Mouse (Mus musculus) lung, embryonic 14.5 days (tissue): ENCODE measurements around the gene Nr3c2. TPM values are rescaled to one million over a fixed set of nuclear protein-coding genes. Genes with fewer than 3 reads are reported as not detected.
A peak's percentile ranks its signal among the peaks of the same experiment; 100 is the strongest.

ENCODE experiments used
- ATAC-seq: fragments of 200-750 bp; cut with Nextera tagmentation; 2 replicates; pipeline ENCODE4 v1.8.0; 2017; ENCODE audit warnings: mild to moderate bottlenecking, moderate TSS enrichment, moderate library complexity; ENCODE audit not compliant: insufficient read depth
- DNase-seq: peaks from one replicate; pipeline ENCODE4 v3.0.0-alpha.2; 2015
- H3K27ac ChIP-seq: fragments of 300-500 bp; sonication (generic); 2 replicates; pipeline ENCODE4 v1.5.1; 2014; ENCODE audit warnings: low read depth, mild to moderate bottlenecking, moderate library complexity
- H3K27me3 ChIP-seq: fragments of 300-500 bp; sonication (generic); 2 replicates; pipeline ENCODE4 v1.6.1; 2014; ENCODE audit warnings: low read length, control low read depth; ENCODE audit not compliant: insufficient read depth
- H3K36me3 ChIP-seq: fragments of 300-500 bp; sonication (generic); 2 replicates; pipeline ENCODE4 v1.6.1; 2014; ENCODE audit warnings: control low read depth; ENCODE audit not compliant: insufficient read depth
- H3K4me1 ChIP-seq: fragments of 300-500 bp; sonication (generic); 2 replicates; pipeline ENCODE4 v1.6.1; 2014; ENCODE audit warnings: antibody characterized with exemption, control low read depth; ENCODE audit not compliant: insufficient read depth
- H3K4me2 ChIP-seq: fragments of 300-500 bp; sonication (generic); 2 replicates; pipeline ENCODE4 v1.6.1; 2014; ENCODE audit warnings: mild to moderate bottlenecking
- H3K4me3 ChIP-seq: fragments of 300-500 bp; sonication (generic); 2 replicates; pipeline ENCODE4 v1.5.1; 2014; ENCODE audit warnings: low read depth, low read length
- H3K9ac ChIP-seq: fragments of 300-500 bp; sonication (generic); 2 replicates; pipeline ENCODE4 v1.6.1; 2014
- H3K9me3 ChIP-seq: fragments of 300-500 bp; sonication (generic); 2 replicates; pipeline ENCODE4 v1.6.1; 2016; ENCODE audit warnings: low read depth, low read length, control low read depth
- CTCF ChIP-seq: IDR thresholded peaks from 2 replicates; pipeline ENCODE4 v1.5.1; 2016; ENCODE audit warnings: antibody characterized with exemption, low read depth
- WGBS: fragments of 180-500 bp; shearing (Covaris S2); extraction: QIAGEN DNeasy Blood & Tissue Kit; methylation state at CpG from one replicate; pipeline ENCODE4 v1.1.7; 2014; 5-methylcytosine and 5-hydroxymethylcytosine counted together
- polyA plus RNA-seq: library from polyadenylated mRNA; unstranded; fragments of >200 nt; fragmentation: Nextera tagmentation; extraction: Ambion mirVana; gene quantifications from 2 replicates; pipeline ENCODE4 v1.2.1, GENCODE M21; 2014

Gene Nr3c2
- polyA plus RNA-seq, 1 experiment from 2014 or later = 4.1 TPM

DNA sequence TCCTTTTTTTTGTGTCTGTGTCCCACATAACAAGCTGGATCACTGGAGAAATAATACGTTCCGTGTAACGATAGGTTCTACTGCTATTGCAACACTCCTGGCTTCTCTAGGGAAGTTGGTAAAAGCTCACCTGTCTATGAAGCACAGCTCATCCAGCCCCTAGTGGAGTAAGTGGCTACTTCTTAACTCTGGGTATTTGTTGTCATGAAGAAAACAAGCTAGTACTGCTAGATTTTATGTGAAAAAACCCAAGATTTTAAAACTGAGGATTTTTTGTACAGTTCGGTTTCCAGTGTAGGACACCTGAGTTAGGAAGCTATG is 271.2 kb downstream of the Nr3c2 start:
- Histone ChIP-seq H3K4me3 (no peak overlapping the region), H3K27me3 (no peaks in the 10 kb centered on the region), H3K4me2 (no peak overlapping the region), H3K9me3 (no peaks in the 10 kb centered on the region), H3K27ac (no peak overlapping the region), H3K4me1 (no peaks in the 10 kb centered on the region), H3K36me3 (no peaks in the 10 kb centered on the region), H3K9ac (no peak overlapping the region)
- no peak for ATAC-seq
- no peak for TF ChIP-seq CTCF
- no peak for DNase-seq
- 93% methylated on average over 4 of the region's 4 CpGs for WGBS

DNA sequence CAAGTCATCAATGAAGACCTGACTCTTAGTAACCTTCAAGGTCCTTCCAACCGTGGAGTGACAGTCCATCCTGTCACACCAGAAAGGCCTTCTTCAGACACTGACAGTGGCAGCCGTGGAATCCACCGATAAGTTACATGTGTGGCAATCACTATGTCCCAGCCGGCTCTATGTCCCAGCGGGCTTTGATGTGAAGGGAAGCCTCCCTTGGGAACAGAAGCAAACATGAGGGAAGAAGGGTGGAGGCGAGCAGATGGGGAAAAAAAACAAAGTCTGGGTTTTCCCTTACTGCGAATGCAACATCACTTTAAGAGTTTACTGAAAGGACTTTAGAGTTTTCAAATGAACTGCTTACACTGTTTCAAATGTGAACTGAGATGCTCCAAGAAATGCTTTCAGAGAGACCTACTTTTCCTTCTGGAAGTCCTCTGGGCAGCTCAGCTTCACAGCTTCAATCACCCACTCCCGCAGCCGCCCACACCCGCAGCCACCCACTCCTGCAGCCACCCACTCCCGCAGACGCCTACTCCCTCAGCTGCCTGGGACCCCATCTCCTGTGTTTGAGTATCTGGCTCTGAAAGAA is 273.9 kb downstream of the Nr3c2 start:
- 39% methylated on average over 12 of the region's 12 CpGs for WGBS
- H3K36me3 ChIP-seq = no peaks in the 10 kb centered on the region
- no peaks in the 10 kb centered on the region for H3K9me3 ChIP-seq
- no peak overlapping the region for H3K9ac ChIP-seq
- no peak overlapping the region for H3K4me2 ChIP-seq
- no peaks in the 10 kb centered on the region for H3K4me1 ChIP-seq
- no peak for ATAC-seq
- TF ChIP-seq CTCF = no peak
- no peaks in the 10 kb centered on the region for H3K27me3 ChIP-seq
- DNase-seq = no peak
- H3K27ac ChIP-seq = no peak overlapping the region
- H3K4me3 ChIP-seq = no peak overlapping the region

GRCm38 (mm10) chr8:77173736-77174135 is 274.5 kb downstream of the Nr3c2 start:
- Histone ChIP-seq H3K4me2 (no peak overlapping the region), H3K27ac (no peak overlapping the region), H3K9ac (no peak overlapping the region), H3K36me3 (no peaks in the 10 kb centered on the region), H3K4me1 (no peaks in the 10 kb centered on the region), H3K27me3 (no peaks in the 10 kb centered on the region), H3K4me3 (no peak overlapping the region), H3K9me3 (no peaks in the 10 kb centered on the region)
- 31% methylated on average over 3 of the region's 3 CpGs for WGBS
- 0 out of 2 replicates have a peak, but pooled peaks have one; percentile 44 for ATAC-seq
- TF ChIP-seq CTCF = no peak
- no peak for DNase-seq

- H3K27me3 ChIP-seq = no peaks in the 10 kb centered on the region
- no peak overlapping the region for H3K4me2 ChIP-seq
- WGBS = 81% methylated on average over 4 of the region's 4 CpGs
- no peak overlapping the region for H3K9ac ChIP-seq
- H3K27ac ChIP-seq = no peak overlapping the region
- H3K9me3 ChIP-seq = no peaks in the 10 kb centered on the region
- ATAC-seq (no peak), DNase-seq (no peak)
- TF ChIP-seq CTCF = no peak
- H3K36me3 ChIP-seq = no peaks in the 10 kb centered on the region
- no peaks in the 10 kb centered on the region for H3K4me1 ChIP-seq
- no peak overlapping the region for H3K4me3 ChIP-seq
Measured at GRCm38 (mm10) chr8:77175471-77175870, 276.2 kb downstream of the Nr3c2 start.

GRCm38 (mm10) chr8:77176343-77176742 is 277.1 kb downstream of the Nr3c2 start:
- Histone ChIP-seq H3K27me3 (no peaks in the 10 kb centered on the region), H3K9me3 (no peaks in the 10 kb centered on the region), H3K4me2 (no peak overlapping the region), H3K36me3 (no peaks in the 10 kb centered on the region), H3K27ac (no peak overlapping the region), H3K9ac (no peak overlapping the region), H3K4me1 (no peaks in the 10 kb centered on the region), H3K4me3 (no peak overlapping the region)
- WGBS = 77% methylated on average over 4 of the region's 4 CpGs
- TF ChIP-seq CTCF = no peak
- DNase-seq = no peak
- no peak for ATAC-seq

- Histone ChIP-seq H3K9me3 (no peaks in the 10 kb centered on the region), H3K4me2 (no peak overlapping the region), H3K36me3 (no peaks in the 10 kb centered on the region), H3K27ac (no peak overlapping the region), H3K9ac (no peak overlapping the region), H3K4me3 (no peak overlapping the region), H3K27me3 (no peaks in the 10 kb centered on the region), H3K4me1 (no peaks in the 10 kb centered on the region)
- 88% methylated on average over 28 of the region's 28 CpGs for WGBS
- no peak for TF ChIP-seq CTCF
- ATAC-seq = no peak
- DNase-seq = no peak
Measured at GRCm38 (mm10) chr8:77185816-77186215, 286.6 kb downstream of the Nr3c2 start.

- H3K27me3 ChIP-seq = no peaks in the 10 kb centered on the region
- no peaks in the 10 kb centered on the region for H3K36me3 ChIP-seq
- DNase-seq = no peak
- no peaks in the 10 kb centered on the region for H3K4me1 ChIP-seq
- H3K27ac ChIP-seq = no peak overlapping the region
- no peaks in the 10 kb centered on the region for H3K9me3 ChIP-seq
- no peak for ATAC-seq
- no peak overlapping the region for H3K9ac ChIP-seq
- H3K4me2 ChIP-seq = no peak overlapping the region
- TF ChIP-seq CTCF = no peak
- WGBS = 79% methylated on average over 9 of the region's 9 CpGs
- H3K4me3 ChIP-seq = no peak overlapping the region
Measured at GRCm38 (mm10) chr8:77186914-77187536, 287.8 kb downstream of the Nr3c2 start.
